Mouse (Mus musculus): ENCODE data around the gene Zfp82. TPM values are rescaled to one million over a fixed set of nuclear protein-coding genes. Genes with fewer than 3 reads are reported as not detected.
A peak's percentile ranks its signal among the peaks of the same experiment; 100 is the strongest.
"Not testable (repeated sequence)": the region's sequence is repeated elsewhere in the genome, so short reads cannot be mapped to it uniquely, and the experiment has no call there.

Gene Zfp82
- 1.5 and 1.7 TPM in 2 replicates for polyA plus RNA-seq (2012; rRNA removed)

DNA sequence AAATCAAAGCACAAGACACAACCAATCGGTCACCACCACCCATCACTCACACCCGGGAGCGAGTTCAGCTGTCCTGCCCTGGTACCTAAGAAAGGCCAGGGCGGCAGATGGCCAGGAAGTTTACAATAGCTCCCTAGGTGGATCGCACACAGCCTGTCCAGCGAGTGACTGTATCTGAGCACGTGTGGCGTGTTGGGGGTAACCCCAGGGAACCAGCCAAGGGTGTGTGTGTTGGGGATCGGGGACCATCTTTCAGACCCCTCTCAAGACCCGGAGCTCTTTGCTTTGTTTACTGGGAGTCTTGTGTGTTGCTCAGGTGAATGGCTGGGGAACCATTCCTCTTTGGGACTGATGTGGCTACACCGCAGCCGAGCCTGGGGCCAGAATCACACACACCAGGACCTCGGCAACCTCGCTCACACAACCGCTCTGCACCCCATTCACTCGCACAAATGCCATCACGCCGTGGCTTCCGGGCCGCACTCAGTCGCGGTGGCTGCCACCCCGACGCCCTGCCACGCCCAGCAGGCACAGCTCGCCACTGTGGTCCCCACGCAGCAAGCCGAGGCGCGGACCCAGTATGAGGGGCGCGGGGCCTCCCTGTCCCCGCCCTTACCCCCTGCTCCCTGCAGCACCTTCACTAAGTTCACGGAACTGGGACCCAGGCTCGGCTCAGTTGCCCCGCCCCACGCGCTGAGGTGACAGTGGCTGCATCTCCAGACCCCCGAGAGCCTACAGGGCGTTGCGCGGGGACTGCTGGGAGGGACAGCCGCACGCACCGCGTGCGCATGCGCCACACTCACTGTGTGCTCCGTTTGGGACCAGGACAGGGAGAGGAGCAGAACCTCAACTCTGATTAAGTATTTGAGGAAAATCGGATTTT lies at the start of gene Zfp82:
Gene Zfp82, minus strand, starts transcription at position 755 of the 883 bp plus-strand sequence.
- TF ChIP-seq POLR2A (IDR thresholded peaks at IDR 0.05; ENCODE audit: control insufficient read depth, extremely low read depth, insufficient read depth, low read length, poor library complexity) (peak; percentile 87), CTCF (IDR thresholded peaks at IDR 0.05; ENCODE audit: borderline replicate concordance, control insufficient read depth, extremely low read depth, insufficient read depth, low read length, poor library complexity) (0 out of 2 replicates have a peak, but pooled peaks have one; percentile 22)
- H3K36me3 ChIP-seq (ENCODE audit: control insufficient read depth, insufficient read depth, low read length): peaks cover 4% of the 10 kb centered on the region; the same call in 1 of the 2 replicates
- no peaks in the 10 kb centered on the region for H3K27me3 ChIP-seq (ENCODE audit: control insufficient read depth, insufficient read depth, low read length)
- H3K27ac ChIP-seq (ENCODE audit: control insufficient read depth, insufficient read depth, low read length): peak within 1 kb of the TSS; percentile 1; the same call in 1 of the 2 replicates
- H3K4me3 ChIP-seq (ENCODE audit: control insufficient read depth, insufficient read depth, low read length): peak within 1 kb of the TSS; percentile 72
- DNase-seq: peak; percentile 89
- peaks cover 4% of the 10 kb centered on the region for H3K4me1 ChIP-seq (replicated peaks; ENCODE audit: control insufficient read depth, insufficient read depth, low read length)
- under 1% methylated on average over 50 of the region's 50 CpGs for WGBS

DNA sequence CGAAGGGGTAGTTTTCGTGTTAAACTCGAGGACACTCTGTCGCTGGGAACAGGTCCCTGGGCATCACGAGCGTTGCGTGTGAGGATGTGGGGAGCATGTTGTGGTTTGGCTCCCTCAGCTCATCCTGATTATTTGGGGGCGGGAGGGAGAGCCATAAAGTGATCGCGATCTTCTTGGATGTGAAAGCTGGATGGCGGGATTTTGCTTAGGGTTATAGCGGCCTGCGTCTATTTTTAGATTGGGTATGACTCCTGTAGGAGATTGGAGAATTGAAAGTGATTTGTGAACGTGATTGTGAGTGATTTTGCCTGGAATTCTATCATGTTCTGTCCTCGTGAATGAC lies 49.5 kb upstream of the Zfp82 start:
- Histone ChIP-seq H3K27ac (ENCODE audit: control insufficient read depth, insufficient read depth, low read length) (no peak overlapping the region), H3K36me3 (ENCODE audit: control insufficient read depth, insufficient read depth, low read length) (peaks cover 9% of the 10 kb centered on the region), H3K27me3 (ENCODE audit: control insufficient read depth, insufficient read depth, low read length) (no peaks in the 10 kb centered on the region), H3K4me1 (replicated peaks; ENCODE audit: control insufficient read depth, insufficient read depth, low read length) (peaks cover 5% of the 10 kb centered on the region), H3K4me3 (ENCODE audit: control insufficient read depth, insufficient read depth, low read length) (peak overlapping the region; percentile 92)
- TF ChIP-seq POLR2A (IDR thresholded peaks at IDR 0.05; ENCODE audit: control insufficient read depth, extremely low read depth, insufficient read depth, low read length, poor library complexity): no peak
- no peak for TF ChIP-seq CTCF (IDR thresholded peaks at IDR 0.05; ENCODE audit: borderline replicate concordance, control insufficient read depth, extremely low read depth, insufficient read depth, low read length, poor library complexity)
- no peak for DNase-seq
- WGBS: under 1% methylated on average over 15 of the region's 15 CpGs

- peaks cover 5% of the 10 kb centered on the region for H3K4me1 ChIP-seq (replicated peaks; ENCODE audit: control insufficient read depth, insufficient read depth, low read length)
- DNase-seq: peak; percentile 92
- WGBS: under 1% methylated on average over 61 of the region's 61 CpGs
- H3K27ac ChIP-seq (ENCODE audit: control insufficient read depth, insufficient read depth, low read length): 0 out of 2 replicates have a peak within 1 kb of the TSS, but pooled peaks have one; percentile 9
- TF ChIP-seq CTCF (IDR thresholded peaks at IDR 0.05; ENCODE audit: borderline replicate concordance, control insufficient read depth, extremely low read depth, insufficient read depth, low read length, poor library complexity) (peak; percentile 62; the same call in 1 of the 2 replicates), POLR2A (IDR thresholded peaks at IDR 0.05; ENCODE audit: control insufficient read depth, extremely low read depth, insufficient read depth, low read length, poor library complexity) (peak; percentile 92)
- H3K4me3 ChIP-seq (ENCODE audit: control insufficient read depth, insufficient read depth, low read length): peak within 1 kb of the TSS; percentile 92
- H3K36me3 ChIP-seq (ENCODE audit: control insufficient read depth, insufficient read depth, low read length): peaks cover 4% of the 10 kb centered on the region
- no peaks in the 10 kb centered on the region for H3K27me3 ChIP-seq (ENCODE audit: control insufficient read depth, insufficient read depth, low read length)
Measured at GRCm38 (mm10) chr7:30121308-30122187, 48.8 kb upstream of the Zfp82 start, which contains the start of gene Zfp382. Zfp382 (plus strand) TSS chr7:30121942.

DNA sequence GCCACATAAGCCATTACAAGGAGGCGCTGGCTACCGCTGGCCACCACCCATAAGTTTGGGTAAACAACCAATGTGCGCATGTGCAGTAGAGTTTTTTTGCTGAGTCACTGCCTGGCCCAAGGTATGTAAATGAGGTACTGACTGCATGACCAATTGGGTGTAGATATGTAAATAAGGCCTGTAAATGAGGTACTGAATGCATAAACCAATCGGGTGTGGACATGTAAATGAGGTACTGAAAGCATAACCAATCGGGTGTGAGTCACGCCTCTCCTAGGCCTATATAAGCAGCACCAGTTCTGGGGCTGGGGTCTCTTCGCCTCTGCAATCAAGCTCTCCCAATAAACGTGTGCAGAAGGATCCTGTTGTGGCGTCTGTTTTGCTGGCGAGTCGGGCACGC lies 45.2 kb upstream of the Zfp82 start:
- DNase-seq; H3K4me3 ChIP-seq (ENCODE audit: control insufficient read depth, insufficient read depth, low read length); H3K27me3 ChIP-seq (ENCODE audit: control insufficient read depth, insufficient read depth, low read length); H3K27ac ChIP-seq (ENCODE audit: control insufficient read depth, insufficient read depth, low read length); H3K36me3 ChIP-seq (ENCODE audit: control insufficient read depth, insufficient read depth, low read length); H3K4me1 ChIP-seq (replicated peaks; ENCODE audit: control insufficient read depth, insufficient read depth, low read length): not testable (repeated sequence)
- 97% methylated on average over 12 of the region's 12 CpGs for WGBS

DNA sequence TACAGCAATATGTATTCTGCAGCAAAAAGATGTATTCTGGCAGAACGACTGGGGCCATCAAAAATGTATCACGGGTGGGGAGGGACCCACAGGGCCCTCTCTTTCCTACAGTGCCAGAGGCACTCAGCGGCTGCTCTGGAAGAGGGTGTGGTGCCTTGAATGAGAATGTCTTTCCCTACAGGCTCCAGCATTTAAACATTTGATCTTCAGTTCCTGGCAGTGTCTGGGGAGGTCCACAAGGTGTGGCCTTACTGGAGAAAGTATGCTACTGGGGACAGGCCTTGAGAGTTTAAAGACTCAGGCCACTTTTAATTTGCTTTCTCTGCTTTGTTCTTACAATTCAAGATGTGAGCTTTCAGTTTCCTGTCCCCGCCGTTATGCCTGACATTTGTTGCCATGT lies 43.4 kb upstream of the Zfp82 start:
- Histone ChIP-seq H3K4me3 (ENCODE audit: control insufficient read depth, insufficient read depth, low read length) (no peak overlapping the region), H3K27ac (ENCODE audit: control insufficient read depth, insufficient read depth, low read length) (no peak overlapping the region), H3K27me3 (ENCODE audit: control insufficient read depth, insufficient read depth, low read length) (no peaks in the 10 kb centered on the region), H3K36me3 (ENCODE audit: control insufficient read depth, insufficient read depth, low read length) (no peaks in the 10 kb centered on the region), H3K4me1 (replicated peaks; ENCODE audit: control insufficient read depth, insufficient read depth, low read length) (peaks cover 2% of the 10 kb centered on the region)
- no peak for DNase-seq
- TF ChIP-seq CTCF (IDR thresholded peaks at IDR 0.05; ENCODE audit: borderline replicate concordance, control insufficient read depth, extremely low read depth, insufficient read depth, low read length, poor library complexity) (no peak), POLR2A (IDR thresholded peaks at IDR 0.05; ENCODE audit: control insufficient read depth, extremely low read depth, insufficient read depth, low read length, poor library complexity) (no peak)
- WGBS: 97% methylated on average over 5 of the region's 5 CpGs

GRCm38 (mm10) chr7:30099297-30099696 lies 26.6 kb upstream of the Zfp82 start:
- TF ChIP-seq POLR2A (IDR thresholded peaks at IDR 0.05; ENCODE audit: control insufficient read depth, extremely low read depth, insufficient read depth, low read length, poor library complexity): no peak
- TF ChIP-seq CTCF (IDR thresholded peaks at IDR 0.05; ENCODE audit: borderline replicate concordance, control insufficient read depth, extremely low read depth, insufficient read depth, low read length, poor library complexity): no peak
- no peak overlapping the region for H3K4me3 ChIP-seq (ENCODE audit: control insufficient read depth, insufficient read depth, low read length)
- peak; percentile 74 for DNase-seq
- H3K27me3 ChIP-seq (ENCODE audit: control insufficient read depth, insufficient read depth, low read length): no peaks in the 10 kb centered on the region
- 60% methylated on average over 13 of the region's 13 CpGs for WGBS
- peak overlapping the region; percentile 73 for H3K27ac ChIP-seq (ENCODE audit: control insufficient read depth, insufficient read depth, low read length)
- H3K4me1 ChIP-seq (replicated peaks; ENCODE audit: control insufficient read depth, insufficient read depth, low read length): peaks cover 17% of the 10 kb centered on the region
- peaks cover 28% of the 10 kb centered on the region for H3K36me3 ChIP-seq (ENCODE audit: control insufficient read depth, insufficient read depth, low read length)

All from thymus, adult 2 months (tissue).